8 mouse cellular contexts compared by ENCODE assay signal in the genomic region with DNA sequence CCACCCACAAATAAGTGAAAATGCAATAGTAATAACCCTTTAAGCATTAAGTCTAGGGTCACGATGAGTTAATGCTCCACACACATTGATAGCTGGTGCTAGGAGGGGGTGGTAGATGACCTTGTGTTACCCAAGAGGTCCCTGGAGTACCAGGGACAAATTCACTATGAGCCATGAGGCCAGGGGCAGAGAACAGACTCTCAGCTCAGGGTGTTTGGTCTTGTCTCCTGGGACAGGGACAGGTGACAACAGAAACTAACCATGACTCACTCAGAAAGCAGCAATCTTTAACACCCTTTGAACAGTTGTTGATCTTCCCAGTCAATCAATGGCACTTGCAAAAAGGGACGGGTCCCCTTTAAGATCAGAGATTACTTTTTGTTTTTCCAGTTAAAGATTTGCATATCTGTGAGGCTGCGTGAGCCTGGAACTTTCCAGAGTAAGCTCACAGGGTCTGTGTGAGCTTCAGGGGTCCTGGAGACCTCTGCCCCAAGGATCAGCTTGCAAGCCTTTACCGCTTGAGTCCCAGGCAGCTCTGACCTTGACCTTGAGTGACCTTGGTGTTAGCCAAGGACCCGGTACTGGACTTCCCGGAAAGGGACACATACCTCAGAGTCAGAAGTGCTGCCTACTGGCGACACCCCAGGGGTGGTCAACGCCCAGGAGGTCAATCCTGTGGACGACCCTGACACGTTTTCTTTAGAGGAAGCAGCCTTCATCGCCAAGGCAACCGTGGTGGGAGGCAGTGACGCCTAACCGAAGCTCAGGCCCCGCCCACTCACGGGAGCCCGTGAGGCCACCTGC. TPM values are rescaled to one million over a fixed set of nuclear protein-coding genes. Genes with fewer than 3 reads are reported as not detected.
DNase-seq lines count a peak whose midpoint lies in the region; ATAC-seq lines count a peak whose summit lies in the region.

Gene Cabcoco1, minus strand, starts transcription at position 758 of the 804 bp plus-strand sequence.

- ATAC-seq in granulocyte monocyte progenitor cell, adult 5-6 weeks (replicated peaks; ENCODE audit: poor library complexity, severe bottlenecking): peak; percentile 96
- peak; percentile 86 for ATAC-seq in intestine, embryonic 16.5 days

- intact Hi-C loops in left cerebral cortex, postnatal 14 days (cut with DNase I): no loop called here

- H3K4me2 ChIP-seq in intestine, embryonic 16.5 days (ENCODE audit: low read depth, low read length): peak within 1 kb of the TSS; percentile 70

- H3K9ac ChIP-seq in intestine, embryonic 16.5 days (ENCODE audit: low read depth, low read length): peak within 1 kb of the TSS; percentile 69

- H3K4me1 ChIP-seq in intestine, embryonic 16.5 days (ENCODE audit: control insufficient read depth, insufficient read depth, low read length): peaks cover 17% of the 10 kb centered on the region
- peaks cover 10% of the 10 kb centered on the region for H3K4me1 ChIP-seq in megakaryocyte, embryonic 14.5 days

- peak within 1 kb of the TSS; percentile 52 for H3K4me3 ChIP-seq in intestine, embryonic 16.5 days (ENCODE audit: low read length)
- H3K4me3 ChIP-seq in megakaryocyte, embryonic 14.5 days (replicated peaks): peak within 1 kb of the TSS; percentile 89

- no peaks in the 10 kb centered on the region for H3K9me3 ChIP-seq in intestine, embryonic 16.5 days (ENCODE audit: control insufficient read depth, low read length)
- H3K9me3 ChIP-seq in megakaryocyte, embryonic 14.5 days: 0 out of 2 replicates have a peak, but pooled peaks cover 4% of the 10 kb centered on the region

- peak within 1 kb of the TSS; percentile 50 for H3K27ac ChIP-seq in intestine, embryonic 16.5 days (ENCODE audit: low read length)

- no peaks in the 10 kb centered on the region for H3K36me3 ChIP-seq in intestine, embryonic 16.5 days (ENCODE audit: control insufficient read depth, insufficient read depth, low read length)
- no peaks in the 10 kb centered on the region for H3K36me3 ChIP-seq in megakaryocyte, embryonic 14.5 days (replicated peaks; ENCODE audit: low read length)

- peak; percentile 87 for DNase-seq in T-cell, adult 2 months (ENCODE audit: low spot score)
- peak; percentile 4 to 5 for DNase-seq in cerebellum, postnatal 36 days
- DNase-seq in left cerebral cortex, postnatal 14 days (ENCODE audit: low spot score in 2 of 2): peak; percentile 82 to 87
- peak; percentile 78 for DNase-seq in right cerebral cortex, postnatal 14 days
- DNase-seq in urinary bladder, postnatal 14 days (ENCODE audit: low spot score): peak; percentile 69

- H3K27me3 ChIP-seq in intestine, embryonic 16.5 days (replicated peaks; ENCODE audit: control insufficient read depth, insufficient read depth, low read length): no peaks in the 10 kb centered on the region
- no peaks in the 10 kb centered on the region for H3K27me3 ChIP-seq in megakaryocyte, embryonic 14.5 days (replicated peaks)

- WGBS in intestine, embryonic 16.5 days: 7% methylated on average over 17 of the region's 17 CpGs

RNA-seq across cellular contexts. Expression of gene Cabcoco1, which starts in this region (rescaled TPM):
- total RNA-seq in granulocyte monocyte progenitor cell, adult 5-6 weeks (2014; fragmentation: Nextera tagmentation): 2.2 and 2.5 TPM in 2 replicates
- 3.1 TPM in 2 replicates for total RNA-seq in granulocyte monocyte progenitor cell, adult 5-6 weeks (2017)
- polyA plus RNA-seq in intestine, embryonic 16.5 days (2015; fragmentation: Nextera tagmentation; extraction: Ambion mirVana): 8.4 and 9.0 TPM in 2 replicates
- total RNA-seq in left cerebral cortex, postnatal 14 days (2021): 1 to 10 TPM; 2.9 to 3.3 TPM
- polyA plus RNA-seq in megakaryocyte, embryonic 14.5 days (2012; ENCODE audit: insufficient read depth, low replicate concordance): not detected in 2 replicates

Comparison
In these comparisons a context has a peak if more than half of its experiments do, and no peak if none do; other contexts are left out.
1. Peak in every context shown above with its lines: DNase-seq, ATAC-seq, H3K4me3 ChIP-seq and H3K27ac ChIP-seq.
2. DNase-seq: peak in every context shown above with its lines; median percentile 87 in T-cell, adult 2 months; 84 in left cerebral cortex, postnatal 14 days; 78 in right cerebral cortex, postnatal 14 days; 69 in urinary bladder, postnatal 14 days; 4 in cerebellum, postnatal 36 days.